Mouse (Mus musculus) embryo, embryonic 10 days (tissue): ENCODE results near the gene Mtmr3.

ENCODE experiments used
- DNase-seq: peaks from one replicate; pipeline ENCODE4 v3.0.0-alpha.2; 2015; ENCODE audit warnings: low spot score

Gene Mtmr3

DNA sequence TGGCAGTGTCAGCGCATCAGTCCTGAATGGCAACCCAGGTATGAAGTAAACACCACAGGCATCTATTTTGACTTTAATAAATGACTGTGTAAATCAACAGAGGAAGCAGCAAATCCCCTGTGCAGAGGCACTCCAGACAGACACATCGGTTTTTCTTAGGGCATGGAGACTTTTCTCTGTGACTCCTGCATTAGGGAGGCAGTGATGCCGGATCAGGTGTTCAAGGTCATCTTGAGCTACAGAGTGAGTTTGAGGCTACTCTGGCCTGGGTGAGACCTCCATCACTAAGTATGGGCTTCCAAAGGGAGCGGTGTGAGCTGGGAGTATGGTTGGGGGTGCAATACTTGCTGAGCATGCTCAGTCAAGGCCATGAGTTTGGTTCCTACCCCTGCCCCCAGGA, 130.0 kb downstream of the Mtmr3 start:
- no peak for DNase-seq

DNA sequence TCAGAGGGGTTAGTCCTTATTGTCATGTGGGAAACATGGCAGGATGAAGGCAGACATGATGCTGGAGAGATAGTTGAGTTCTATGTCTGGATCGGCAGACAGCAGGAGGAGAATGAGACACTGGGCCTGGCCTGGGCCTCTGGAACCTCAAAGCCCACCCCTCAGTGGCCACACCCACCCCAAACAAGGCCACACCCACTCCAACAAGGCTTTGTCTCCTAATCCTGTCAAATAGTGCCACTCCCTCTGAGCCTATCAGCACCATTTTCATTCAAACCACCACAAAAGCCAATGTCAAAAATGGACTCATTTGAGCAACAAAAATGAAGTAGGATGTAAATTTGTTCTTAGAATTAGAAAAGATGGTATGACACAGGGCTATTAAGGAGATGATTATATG, 130.5 kb downstream of the Mtmr3 start:
- no peak for DNase-seq

DNA sequence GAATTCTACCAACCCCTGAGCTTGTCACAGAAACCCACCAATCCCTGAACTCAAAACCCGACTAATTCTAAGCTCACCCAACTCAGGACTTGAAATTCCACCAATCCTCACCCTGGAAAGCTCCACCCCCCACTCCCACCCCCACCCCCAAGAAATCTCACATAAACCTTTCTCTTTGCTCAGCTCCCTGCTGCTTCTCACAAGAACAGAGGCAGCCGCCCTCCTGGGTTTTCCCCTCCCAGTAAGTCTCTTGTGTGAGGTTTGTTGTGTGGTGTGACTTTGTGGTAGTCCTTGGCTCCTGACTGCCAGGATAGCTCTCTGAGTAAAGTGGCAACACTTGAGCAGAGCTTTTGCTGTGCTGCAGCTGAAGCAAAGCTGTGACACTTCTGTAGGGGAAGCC, 131.8 kb downstream of the Mtmr3 start:
- DNase-seq, result no peak

DNA sequence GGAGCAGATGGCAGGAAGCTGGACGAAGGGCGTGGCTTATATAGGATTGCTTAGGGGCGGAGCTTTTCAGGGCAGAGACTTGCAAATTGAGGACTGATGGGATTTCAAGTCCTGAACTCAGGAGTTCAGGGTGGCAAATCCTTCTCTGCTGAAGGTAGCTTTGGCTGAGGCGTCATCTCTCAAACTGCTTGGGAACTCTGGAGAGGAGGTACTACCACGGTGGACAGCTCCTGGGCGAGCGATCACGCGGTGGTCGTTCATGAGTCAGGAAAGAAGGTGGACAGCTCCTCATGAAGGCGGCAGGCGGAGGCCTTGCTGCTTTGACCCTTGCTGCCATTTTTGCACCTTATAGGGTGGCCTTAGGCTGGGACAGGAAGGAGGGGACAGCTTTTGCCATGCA, 133.5 kb downstream of the Mtmr3 start:
- DNase-seq, result peak; percentile 67

DNA sequence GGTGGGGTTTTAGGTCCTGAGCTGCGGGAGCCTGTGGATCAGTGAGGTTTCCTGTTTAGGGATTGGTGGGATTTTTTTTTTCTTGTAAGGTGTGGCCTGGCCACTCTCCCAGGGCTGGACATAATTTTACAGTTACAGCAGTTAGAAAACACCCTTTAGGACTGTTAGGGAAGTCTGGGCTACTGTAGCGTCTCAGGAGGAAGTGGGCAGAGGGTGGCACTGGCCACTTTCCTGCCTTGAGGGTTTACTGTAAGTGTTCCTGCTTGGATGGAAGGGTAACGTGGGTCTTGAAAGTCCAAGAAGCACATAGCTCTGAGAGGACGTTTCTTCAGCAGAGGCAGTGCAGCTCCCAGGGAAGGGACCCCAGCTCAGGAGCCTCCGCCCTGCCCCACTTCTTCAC, 134.0 kb downstream of the Mtmr3 start:
- DNase-seq, result no peak

DNA sequence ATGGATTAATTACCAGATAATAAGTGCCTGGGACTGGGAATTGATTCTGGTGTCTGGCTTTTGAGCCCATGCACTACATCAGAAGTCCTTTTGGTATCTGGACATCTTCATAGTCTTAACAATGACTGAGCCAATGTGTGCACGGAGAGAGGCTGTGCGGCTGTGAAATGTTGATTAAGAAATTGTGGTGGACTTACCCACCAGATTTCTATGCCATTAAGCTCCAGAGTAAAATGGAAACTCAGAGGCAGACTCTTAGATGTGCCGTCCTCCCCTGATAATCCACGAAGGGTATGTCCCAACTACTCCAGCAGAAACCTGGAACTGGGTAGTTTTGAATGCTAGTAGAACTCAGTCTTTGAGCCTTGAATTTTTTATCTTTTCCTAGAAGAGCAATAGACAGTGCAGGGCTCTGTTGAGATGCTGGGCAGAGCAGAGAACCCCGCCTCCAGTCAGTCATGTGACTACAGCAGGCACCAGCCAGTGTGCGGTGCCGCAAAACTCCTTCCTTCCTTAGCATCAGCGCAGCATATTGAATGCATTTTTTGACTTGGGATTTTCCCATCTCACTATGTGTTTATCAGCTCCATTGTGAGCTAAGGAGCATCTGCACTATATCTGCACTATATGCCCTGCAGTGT, 139.6 kb downstream of the Mtmr3 start:
- no peak for DNase-seq

DNA sequence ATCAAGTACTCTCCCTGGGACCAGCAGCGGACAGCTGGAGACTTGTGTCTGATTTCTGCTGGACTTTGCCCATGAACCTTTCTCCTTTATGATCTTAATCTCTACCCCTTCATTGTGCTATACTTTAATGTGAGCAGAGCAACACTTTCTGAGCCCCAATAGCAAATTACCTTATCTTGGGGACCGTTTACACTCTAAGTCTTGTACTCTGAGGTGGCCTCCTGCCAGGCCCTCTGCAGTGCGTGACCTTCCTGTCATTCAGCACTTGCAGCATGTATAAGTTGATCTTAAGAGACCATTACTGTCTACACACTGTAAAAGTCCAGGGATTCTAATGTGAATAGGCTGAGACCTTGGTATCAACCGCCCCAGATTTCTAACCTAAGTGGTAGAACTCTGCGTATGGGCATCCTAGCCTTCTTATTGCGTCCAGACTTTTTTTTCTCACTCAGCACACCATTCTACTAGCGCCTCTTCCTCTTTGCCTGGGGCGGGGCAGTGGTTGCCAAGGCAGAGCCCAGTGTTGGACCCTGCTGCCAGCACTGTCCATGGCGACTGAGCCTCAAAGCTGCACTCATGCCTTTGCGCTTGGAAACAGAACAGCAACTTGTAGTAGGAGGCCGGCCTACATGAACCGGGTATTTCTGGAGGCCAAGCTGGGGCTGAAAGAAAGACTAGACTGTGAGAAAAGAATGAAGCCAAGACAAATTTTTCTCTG, 142.0 kb downstream of the Mtmr3 start:
- no peak for DNase-seq

DNA sequence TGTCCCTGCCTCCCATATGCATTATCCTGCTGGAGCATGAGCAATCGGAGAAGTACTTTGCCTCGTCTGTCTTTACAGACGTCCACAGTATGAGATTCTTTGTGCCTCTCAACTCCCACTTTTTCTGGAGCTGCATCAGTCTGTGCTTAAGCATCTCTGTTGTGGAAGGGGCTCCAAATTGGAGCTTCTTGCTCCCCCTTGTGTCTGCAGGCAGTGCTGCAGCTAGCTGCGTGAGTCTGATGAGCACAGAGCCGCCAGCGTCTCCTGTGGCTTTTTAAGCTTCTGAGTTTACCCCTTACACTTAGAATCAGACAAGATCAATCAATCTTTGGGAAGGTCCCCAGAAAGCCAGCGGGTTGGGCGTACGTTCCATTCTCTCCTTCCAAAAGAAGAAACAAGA, 143.5 kb downstream of the Mtmr3 start:
- peak; percentile 80 for DNase-seq

DNA sequence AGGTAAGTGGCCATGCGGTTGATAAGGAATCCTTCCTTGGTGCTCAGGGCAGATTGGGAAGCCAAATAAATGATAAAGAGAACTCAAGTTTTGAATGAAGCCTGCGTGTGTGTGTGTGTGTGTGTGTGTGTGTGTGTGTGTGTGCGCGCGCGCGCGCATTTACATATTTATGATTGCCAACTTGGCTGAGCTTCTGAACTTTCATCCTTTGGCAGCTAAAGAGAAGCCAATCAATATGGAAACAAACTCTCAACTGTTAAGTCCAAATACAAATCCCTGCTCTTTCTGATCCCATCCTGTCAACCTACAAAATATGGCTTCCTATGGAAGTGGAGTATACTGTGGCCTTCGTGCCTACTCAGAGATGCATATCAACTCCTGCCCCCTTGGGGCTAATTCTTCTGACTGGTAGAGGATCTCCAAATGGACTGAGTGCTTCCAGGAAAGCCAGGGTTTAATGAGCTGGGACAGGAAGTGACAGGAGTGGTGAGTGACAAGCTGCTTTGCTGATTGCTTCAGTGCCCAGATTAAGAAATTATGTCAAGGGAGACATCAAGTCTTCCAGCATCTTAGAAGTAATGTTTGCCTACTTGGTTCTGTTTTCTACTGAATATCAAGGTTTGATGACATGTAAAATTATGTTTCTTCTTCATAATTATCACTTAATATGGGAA, 148.3 kb downstream of the Mtmr3 start:
- DNase-seq, result no peak

DNA sequence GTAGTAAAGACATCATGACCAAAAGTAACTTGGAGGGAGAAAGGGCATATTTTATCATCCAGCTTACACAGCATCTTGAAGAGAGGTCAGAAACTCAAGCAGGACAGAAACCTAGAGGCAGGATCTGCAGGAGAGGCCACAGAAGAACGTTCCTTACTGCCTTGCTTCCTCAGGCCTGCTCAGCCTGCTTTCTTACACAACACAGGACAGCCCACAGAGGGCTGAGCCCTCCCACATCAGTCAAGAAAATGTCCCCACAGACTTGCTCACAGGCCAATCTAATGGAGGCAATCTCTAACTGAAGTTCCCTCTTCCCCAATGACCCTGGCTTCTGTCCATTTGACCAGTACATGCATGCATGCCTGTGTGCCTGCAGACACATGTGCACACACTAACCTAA, 152.4 kb downstream of the Mtmr3 start:
- no peak for DNase-seq

DNA sequence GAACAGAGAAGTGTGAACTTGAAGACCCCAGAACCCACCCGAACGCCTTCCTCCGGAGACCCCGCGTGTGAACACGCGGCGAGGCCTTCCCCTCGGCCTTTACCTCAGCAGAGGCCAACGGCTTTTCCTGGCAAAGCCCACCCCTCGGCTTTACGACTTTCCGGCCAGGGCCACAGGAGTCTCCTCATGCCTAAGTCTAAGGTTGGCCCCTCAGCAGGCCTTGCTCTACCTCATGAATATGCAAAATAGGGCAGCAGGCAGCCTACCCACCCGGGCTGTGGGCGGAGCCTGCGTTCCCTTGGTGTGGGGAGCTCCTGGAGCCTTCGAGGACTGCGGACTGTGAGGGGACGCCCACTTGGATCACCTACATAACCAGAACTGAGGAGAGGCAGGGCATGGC, 153.7 kb downstream of the Mtmr3 start, which contains the start of gene Hormad2:
Gene Hormad2, minus strand, starts transcription at position 128 of the 400 bp plus-strand sequence.
- peak; percentile 45 for DNase-seq

DNA sequence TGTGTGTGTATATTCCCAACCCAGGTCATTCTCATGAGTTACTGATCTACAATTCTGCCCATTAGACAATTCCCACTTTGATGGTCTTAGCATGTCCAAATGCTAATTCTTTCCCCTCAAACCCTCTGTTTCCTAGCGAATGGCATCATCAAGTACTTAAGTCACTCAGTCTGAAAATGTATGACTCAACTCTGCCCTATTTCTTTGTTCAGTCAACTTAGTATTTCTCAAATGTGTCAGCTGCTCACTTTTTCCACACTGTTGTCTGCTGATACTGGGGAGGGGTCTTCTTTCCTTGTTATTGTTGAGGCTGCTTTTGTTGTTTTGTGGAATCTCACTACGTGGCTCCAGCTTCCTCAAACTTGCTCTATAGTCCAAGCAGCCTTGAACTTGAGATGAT, 156.5 kb downstream of the Mtmr3 start:
- no peak for DNase-seq

DNA sequence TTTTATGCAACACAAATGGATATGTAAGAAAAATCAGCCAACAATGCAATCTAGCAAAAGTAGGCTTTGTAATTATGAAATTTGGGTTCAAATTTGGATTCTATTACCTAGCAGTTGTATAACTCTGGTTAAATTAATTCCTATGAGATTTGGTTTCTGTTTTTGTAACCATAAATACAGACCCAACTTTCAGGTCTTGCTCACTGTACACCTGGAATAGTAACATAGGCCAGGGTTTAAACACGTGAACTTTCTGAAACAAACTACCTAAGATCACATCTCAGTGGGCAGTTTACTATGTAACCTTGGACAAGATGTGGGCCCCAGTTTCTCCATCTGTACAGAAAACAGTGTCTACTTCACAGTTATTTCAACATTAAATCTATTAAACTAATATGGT, 157.3 kb downstream of the Mtmr3 start:
- no peak for DNase-seq

DNA sequence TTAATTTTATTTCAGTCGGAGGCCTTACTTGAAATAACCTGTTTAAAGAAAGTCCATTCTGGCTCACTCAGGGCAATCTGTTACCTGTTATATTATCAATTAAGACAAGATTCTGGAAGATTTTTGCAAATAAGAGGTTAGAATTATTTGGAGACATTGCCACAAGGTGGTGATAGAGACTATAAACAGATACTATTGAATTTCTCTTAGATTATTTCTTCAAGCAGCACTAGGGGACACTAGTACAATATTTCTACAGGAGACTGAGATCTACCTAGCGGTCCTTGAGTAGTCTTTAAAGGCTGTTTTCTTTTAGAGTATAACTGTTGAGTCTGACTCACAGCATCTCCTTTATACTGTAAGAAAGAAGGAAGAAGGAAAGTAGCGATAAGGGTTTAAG, 158.0 kb downstream of the Mtmr3 start:
- no peak for DNase-seq

DNA sequence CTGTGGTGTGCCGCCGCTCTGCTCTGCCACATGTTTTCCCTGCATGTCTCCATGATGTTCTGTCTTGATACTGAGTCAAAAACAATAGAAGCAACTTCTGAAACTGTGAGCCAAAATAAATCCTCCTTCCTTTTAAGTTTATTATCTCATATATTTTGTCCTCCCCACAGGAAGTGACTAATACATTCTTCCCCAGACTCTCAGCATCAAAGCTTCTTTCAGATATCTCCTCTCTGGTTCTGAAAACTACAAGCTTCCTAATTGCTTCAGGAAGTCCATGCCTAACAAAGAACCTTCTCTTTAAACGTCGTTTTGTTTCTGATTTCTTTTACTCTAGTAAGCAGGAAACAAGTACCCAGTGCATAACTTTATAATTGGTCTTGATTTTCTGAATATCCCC, 160.2 kb downstream of the Mtmr3 start:
- no peak for DNase-seq
